Mouse (Mus musculus) hindbrain, postnatal 0 days (tissue): ENCODE measurements around the gene Lrig1. TPM values are rescaled to one million over a fixed set of nuclear protein-coding genes. Genes with fewer than 3 reads are reported as not detected.

Source experiments
- ATAC-seq: fragments of 200-750 bp; cut with Nextera tagmentation; 2 replicates; pipeline ENCODE4 v1.8.0; 2017; ENCODE audit warnings: mild to moderate bottlenecking, moderate TSS enrichment, moderate library complexity
- DNase-seq: peaks from one replicate; pipeline ENCODE4 v3.0.0-alpha.2; 2015; ENCODE audit warnings: low spot score
- H3K27ac ChIP-seq: fragments of 300-500 bp; sonication (generic); 2 replicates; pipeline ENCODE4 v1.5.1; 2014; ENCODE audit warnings: mild to moderate bottlenecking
- H3K27me3 ChIP-seq: fragments of 300-500 bp; sonication (generic); 2 replicates; pipeline ENCODE4 v1.6.1; 2014; ENCODE audit warnings: low read length, mixed read lengths; ENCODE audit not compliant: insufficient read depth
- H3K36me3 ChIP-seq: fragments of 300-500 bp; sonication (generic); 2 replicates; pipeline ENCODE4 v1.6.1; 2014; ENCODE audit warnings: low read length, mixed read lengths; ENCODE audit not compliant: insufficient read depth
- H3K4me1 ChIP-seq: fragments of 300-500 bp; sonication (generic); 2 replicates; pipeline ENCODE4 v1.6.1; 2014; ENCODE audit warnings: antibody characterized with exemption, low read length, mixed read lengths; ENCODE audit not compliant: insufficient read depth
- H3K4me2 ChIP-seq: fragments of 300-500 bp; sonication (generic); 2 replicates; pipeline ENCODE4 v1.6.1; 2014; ENCODE audit warnings: low read depth, mild to moderate bottlenecking, low read length, moderate library complexity, mixed read lengths
- H3K4me3 ChIP-seq: fragments of 300-500 bp; sonication (generic); 2 replicates; pipeline ENCODE4 v1.5.1; 2014; ENCODE audit warnings: low read length
- H3K9ac ChIP-seq: fragments of 300-500 bp; sonication (generic); replicated peaks from 2 replicates; pipeline ENCODE4 v1.6.1; 2014; ENCODE audit warnings: mild to moderate bottlenecking, low read length, moderate library complexity, mixed read lengths
- H3K9me3 ChIP-seq: fragments of 300-500 bp; sonication (generic); 2 replicates; pipeline ENCODE4 v1.6.1; 2016; ENCODE audit warnings: low read length, mixed read lengths
- CTCF ChIP-seq: IDR thresholded peaks from 2 replicates; pipeline ENCODE4 v1.5.1; 2016; ENCODE audit warnings: antibody characterized with exemption, control low read depth, low read depth
- WGBS: fragments of 180-500 bp; shearing (Covaris S2); extraction: QIAGEN DNeasy Blood & Tissue Kit; methylation state at CpG from one replicate; pipeline ENCODE4 v1.1.7; 2014; 5-methylcytosine and 5-hydroxymethylcytosine counted together
- polyA plus RNA-seq: library from polyadenylated mRNA; unstranded; fragments of >200 nt; fragmentation: Nextera tagmentation; extraction: Ambion mirVana; gene quantifications from 2 replicates; pipeline ENCODE4 v1.2.1, GENCODE M21; 2015
- total RNA-seq: library from RNA; depleted of rRNA; stranded (reverse); fragments of >200 nt; gene quantifications from 2 replicates; pipeline ENCODE4 v1.2.3, GENCODE M21; 2014

Gene Lrig1
- total and polyA plus RNA-seq, 2 experiments from 2014 or later, result 23.0 to 146 TPM

- Histone ChIP-seq H3K9me3 (no peaks in the 10 kb centered on the region), H3K36me3 (no peaks in the 10 kb centered on the region), H3K4me3 (no peak overlapping the region; the same call in 1 of the 2 replicates), H3K9ac (no peak overlapping the region), H3K27ac (no peak overlapping the region), H3K27me3 (no peaks in the 10 kb centered on the region), H3K4me1 (0 out of 2 replicates have a peak, but pooled peaks cover 7% of the 10 kb centered on the region), H3K4me2 (peak overlapping the region; percentile 88)
- no peak for TF ChIP-seq CTCF
- WGBS, result 11% methylated on average over 1 of the region's 1 CpGs
- no peak for ATAC-seq
- no peak for DNase-seq
Observed at GRCm38 (mm10) chr6:94694481-94694880, 5.5 kb downstream of the Lrig1 start.

- WGBS, result 65% methylated on average over 9 of the region's 9 CpGs
- H3K4me3 ChIP-seq, result peak overlapping the region; percentile 18
- H3K9ac ChIP-seq, result 0 out of 2 replicates have a peak overlapping the region, but pooled peaks have one; percentile 28
- H3K27ac ChIP-seq, result no peak overlapping the region
- no peaks in the 10 kb centered on the region for H3K27me3 ChIP-seq
- ATAC-seq (no peak), DNase-seq (no peak)
- H3K36me3 ChIP-seq, result no peaks in the 10 kb centered on the region
- TF ChIP-seq CTCF, result no peak
- H3K4me2 ChIP-seq, result peak overlapping the region; percentile 88
- peaks cover 4% of the 10 kb centered on the region; the same call in 1 of the 2 replicates for H3K4me1 ChIP-seq
- no peaks in the 10 kb centered on the region for H3K9me3 ChIP-seq
Observed at GRCm38 (mm10) chr6:94693091-94693490, 6.9 kb downstream of the Lrig1 start.

GRCm38 (mm10) chr6:94692003-94692402 lies 8.0 kb downstream of the Lrig1 start:
- Histone ChIP-seq H3K4me1 (peaks cover 7% of the 10 kb centered on the region; the same call in 1 of the 2 replicates), H3K9ac (0 out of 2 replicates have a peak overlapping the region, but pooled peaks have one; percentile 24)
- no peak for ATAC-seq

GRCm38 (mm10) chr6:94690247-94690646 lies 9.7 kb downstream of the Lrig1 start:
- Histone ChIP-seq H3K9ac (no peak overlapping the region), H3K27me3 (no peaks in the 10 kb centered on the region), H3K4me3 (no peak overlapping the region), H3K9me3 (no peaks in the 10 kb centered on the region), H3K4me2 (peak overlapping the region; percentile 88), H3K27ac (no peak overlapping the region), H3K36me3 (no peaks in the 10 kb centered on the region), H3K4me1 (peaks cover 7% of the 10 kb centered on the region; the same call in 1 of the 2 replicates)
- no peak for DNase-seq
- no peak for ATAC-seq
- no peak for TF ChIP-seq CTCF
- 64% methylated on average over 7 of the region's 7 CpGs for WGBS

More at GRCm38 (mm10) chr6:94692003-94692402, 8.0 kb downstream of the Lrig1 start:
- no peak for DNase-seq
- Histone ChIP-seq H3K4me3 (no peak overlapping the region), H3K36me3 (no peaks in the 10 kb centered on the region), H3K4me2 (peak overlapping the region; percentile 88), H3K27me3 (no peaks in the 10 kb centered on the region), H3K9me3 (no peaks in the 10 kb centered on the region), H3K27ac (no peak overlapping the region)
- WGBS, result 66% methylated on average over 2 of the region's 2 CpGs
- TF ChIP-seq CTCF, result no peak

GRCm38 (mm10) chr6:94688722-94689121 lies 11.2 kb downstream of the Lrig1 start:
- no peak overlapping the region for H3K4me3 ChIP-seq
- ATAC-seq (no peak), DNase-seq (peak; percentile 58)
- no peaks in the 10 kb centered on the region for H3K36me3 ChIP-seq
- H3K27ac ChIP-seq, result peak overlapping the region; percentile 32; the same call in 1 of the 2 replicates
- peaks cover 13% of the 10 kb centered on the region; the same call in 1 of the 2 replicates for H3K4me1 ChIP-seq
- H3K27me3 ChIP-seq, result no peaks in the 10 kb centered on the region
- 67% methylated on average over 4 of the region's 4 CpGs for WGBS
- TF ChIP-seq CTCF, result no peak
- H3K4me2 ChIP-seq, result peak overlapping the region; percentile 19
- H3K9ac ChIP-seq, result no peak overlapping the region
- no peaks in the 10 kb centered on the region for H3K9me3 ChIP-seq

GRCm38 (mm10) chr6:94686048-94686447 lies 13.9 kb downstream of the Lrig1 start:
- H3K36me3 ChIP-seq, result no peaks in the 10 kb centered on the region
- H3K27me3 ChIP-seq, result no peaks in the 10 kb centered on the region
- peaks cover 20% of the 10 kb centered on the region; the same call in 1 of the 2 replicates for H3K4me1 ChIP-seq
- no peak overlapping the region for H3K4me3 ChIP-seq
- TF ChIP-seq CTCF, result no peak
- no peak for DNase-seq
- H3K27ac ChIP-seq, result no peak overlapping the region
- H3K9ac ChIP-seq, result no peak overlapping the region
- 66% methylated on average over 6 of the region's 6 CpGs for WGBS
- peak overlapping the region; percentile 29; the same call in 1 of the 2 replicates for H3K4me2 ChIP-seq
- H3K9me3 ChIP-seq, result no peaks in the 10 kb centered on the region
- ATAC-seq, result no peak

GRCm38 (mm10) chr6:94685611-94686010 lies 14.3 kb downstream of the Lrig1 start:
- H3K27ac ChIP-seq, result 0 out of 2 replicates have a peak overlapping the region, but pooled peaks have one; percentile 52
- peak overlapping the region; percentile 21 for H3K4me2 ChIP-seq
- no peak for ATAC-seq

More at GRCm38 (mm10) chr6:94685611-94686010, 14.3 kb downstream of the Lrig1 start:
- TF ChIP-seq CTCF, result no peak
- no peaks in the 10 kb centered on the region for H3K9me3 ChIP-seq
- no peak for DNase-seq
- H3K36me3 ChIP-seq, result no peaks in the 10 kb centered on the region
- no peak overlapping the region for H3K9ac ChIP-seq
- peaks cover 21% of the 10 kb centered on the region; the same call in 1 of the 2 replicates for H3K4me1 ChIP-seq
- 50% methylated on average over 6 of the region's 6 CpGs for WGBS
- H3K4me3 ChIP-seq, result no peak overlapping the region
- no peaks in the 10 kb centered on the region for H3K27me3 ChIP-seq
